Mouse (Mus musculus) CD4-positive, CD25-positive, alpha-beta regulatory T cell, adult 2 months (primary cell): ENCODE data around the gene 3110040M04Rik.

Experiments used
- DNase-seq: peaks from one replicate; pipeline ENCODE4 v3.0.0-alpha.2; 2012; ENCODE audit warnings: low read depth, low spot score

The 3110040M04Rik gene

GRCm38 (mm10) chr1:151235574-151235973, 31.7 kb downstream of the 3110040M04Rik start:
- DNase-seq: no peak

GRCm38 (mm10) chr1:151236141-151236930, 32.4 kb downstream of the 3110040M04Rik start:
- DNase-seq: peak; percentile 31

GRCm38 (mm10) chr1:151237780-151238179, 33.9 kb downstream of the 3110040M04Rik start:
- no peak for DNase-seq

GRCm38 (mm10) chr1:151243332-151243731, 39.4 kb downstream of the 3110040M04Rik start:
- DNase-seq: no peak

- DNase-seq: no peak
Observed at GRCm38 (mm10) chr1:151244013-151244412, 40.1 kb downstream of the 3110040M04Rik start.

- no peak for DNase-seq
Observed at GRCm38 (mm10) chr1:151244761-151245160, 40.8 kb downstream of the 3110040M04Rik start.

- DNase-seq: no peak
Observed at GRCm38 (mm10) chr1:151245165-151245564, 41.2 kb downstream of the 3110040M04Rik start.

- no peak for DNase-seq
Observed at GRCm38 (mm10) chr1:151245846-151246245, 41.9 kb downstream of the 3110040M04Rik start.

- DNase-seq: no peak
Observed at GRCm38 (mm10) chr1:151250109-151250508, 46.2 kb downstream of the 3110040M04Rik start.

- peak; percentile 34 for DNase-seq
Observed at GRCm38 (mm10) chr1:151250529-151251193, 46.7 kb downstream of the 3110040M04Rik start.

- DNase-seq: peak; percentile 6
Observed at GRCm38 (mm10) chr1:151251194-151252010, 47.5 kb downstream of the 3110040M04Rik start.
